Mouse (Mus musculus) monocyte, adult 2 months (primary cell): ENCODE data around the gene Smad3.

Experiments used
- DNase-seq, 2 experiments: peaks; one replicate each; pipeline ENCODE4 v3.0.0; 2022; ENCODE audit warnings: low spot score in 2 of 2, low read depth in 1 of 2

Gene Smad3

DNA sequence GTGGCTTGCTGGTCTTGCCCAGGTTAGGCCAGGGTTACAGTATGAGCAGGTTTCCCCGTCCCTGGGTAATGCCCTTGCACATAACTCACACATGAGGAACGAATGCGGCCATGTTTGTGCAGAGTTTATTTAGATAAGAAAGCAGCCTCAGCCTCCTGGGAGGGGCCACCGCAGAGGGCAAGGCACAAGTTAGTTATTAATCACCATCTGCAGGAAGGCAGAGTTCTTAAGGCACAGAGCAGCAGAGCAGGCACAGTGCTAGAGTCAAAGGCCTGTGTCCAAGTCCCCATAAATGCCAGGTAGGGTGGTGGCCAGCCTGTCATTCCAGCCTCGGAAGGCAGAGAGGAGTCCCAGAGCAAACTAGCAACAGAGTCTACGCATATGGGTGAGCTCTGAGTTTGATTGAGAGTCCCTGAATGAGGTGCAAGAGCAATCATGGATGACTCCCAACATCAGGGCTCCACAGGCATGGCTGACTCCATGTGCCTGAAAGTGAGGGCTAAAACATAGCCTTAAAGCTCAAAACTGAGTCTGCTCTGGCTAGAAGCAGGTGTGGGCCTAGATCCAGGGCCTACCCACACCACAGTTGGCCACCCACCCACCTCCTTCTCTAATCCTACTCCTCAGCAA, 17.2 kb upstream of the Smad3 start:
- DNase-seq = no peak

DNA sequence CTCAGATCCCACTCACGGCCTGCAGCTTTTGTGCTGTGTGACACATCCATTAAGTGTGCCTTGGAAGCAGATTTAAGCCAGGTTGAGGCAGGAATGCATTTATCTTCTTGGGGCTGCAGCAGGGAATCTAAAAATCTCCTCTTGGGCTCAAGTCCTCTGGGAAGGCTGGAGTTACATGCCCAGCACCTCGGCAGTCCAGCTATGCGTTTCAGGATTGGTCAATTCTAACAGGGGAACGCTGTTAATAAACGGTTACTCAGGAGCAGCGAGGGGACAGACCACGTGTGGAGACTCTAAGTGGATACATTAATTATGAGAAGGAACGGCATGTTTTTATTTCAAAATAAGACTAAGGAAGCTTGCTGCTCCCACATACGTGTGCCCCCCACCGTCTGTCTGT, 14.7 kb upstream of the Smad3 start:
- DNase-seq = no peak

GRCm38 (mm10) chr9:63771676-63772075, 13.9 kb upstream of the Smad3 start:
- DNase-seq = no peak

DNA sequence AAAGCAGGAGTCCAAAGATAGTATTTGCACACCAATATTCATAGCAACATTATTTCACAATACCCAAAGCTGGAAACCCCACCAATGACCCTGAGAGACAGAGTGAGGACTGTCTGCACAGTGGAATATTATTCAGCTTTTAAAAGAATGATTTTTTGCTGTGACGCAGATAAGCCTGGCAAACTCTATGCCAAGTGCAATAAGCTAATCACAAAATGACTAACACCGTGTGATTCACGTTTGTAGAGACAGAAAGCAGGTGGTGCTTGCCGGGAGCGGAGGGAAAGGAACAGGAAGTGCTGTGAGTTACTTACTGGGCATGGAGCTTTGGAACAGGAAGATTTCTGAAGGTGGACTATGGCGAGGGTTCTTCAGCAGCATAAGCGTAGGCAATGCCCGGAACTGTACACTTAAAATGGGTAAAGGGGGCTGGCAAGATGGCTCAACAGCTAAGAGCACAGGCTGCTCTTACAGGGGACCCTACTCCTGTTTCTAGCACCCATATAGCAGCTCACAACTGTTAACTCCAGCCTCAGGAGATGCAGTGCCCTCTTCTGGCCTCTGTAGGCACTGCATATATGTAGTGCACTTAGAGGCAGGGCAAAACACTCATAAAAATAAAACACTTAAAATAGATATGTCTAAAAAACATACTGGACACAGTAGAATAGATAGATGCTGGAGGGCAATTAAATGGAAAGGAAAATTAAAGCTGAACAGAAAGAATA, 3.7 kb upstream of the Smad3 start:
- no peak for DNase-seq

GRCm38 (mm10) chr9:63760783-63761182, 3.0 kb upstream of the Smad3 start:
- no peak for DNase-seq

DNA sequence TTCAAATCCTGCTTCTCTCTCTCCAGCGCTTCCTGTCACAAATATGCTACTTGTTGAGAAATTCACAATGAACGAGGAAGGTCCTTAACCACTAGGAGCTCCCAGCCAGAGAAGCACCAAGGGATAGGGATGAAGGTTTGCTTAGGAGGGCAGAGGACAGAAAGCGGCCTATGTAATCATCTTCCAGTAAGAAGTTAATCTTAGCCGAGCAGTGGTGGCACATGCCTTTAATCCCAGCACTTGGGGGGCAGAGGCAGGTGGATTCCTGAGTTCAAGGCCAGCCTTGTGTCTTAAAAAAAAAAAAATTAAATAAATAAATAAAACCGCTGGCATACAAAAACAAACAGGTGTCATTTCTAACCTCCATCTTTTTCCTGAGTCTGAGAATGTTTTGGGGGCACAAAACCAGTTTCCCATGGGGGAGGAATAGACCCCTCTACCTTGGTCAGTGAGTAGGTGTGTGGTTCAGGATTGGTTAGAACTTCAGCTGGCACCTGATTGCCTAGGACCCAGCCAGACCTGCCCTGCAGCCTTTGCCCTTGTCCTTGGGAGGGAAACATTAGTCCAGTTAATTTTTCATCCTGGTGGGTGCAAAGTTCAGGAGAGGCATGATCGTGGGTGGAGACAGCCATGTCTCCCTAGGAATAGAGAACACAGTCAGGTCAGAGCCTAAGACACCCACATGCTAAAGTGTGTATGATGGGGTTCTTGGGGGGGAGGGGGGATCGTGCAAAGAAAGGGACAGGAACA, 2.4 kb upstream of the Smad3 start:
- no peak for DNase-seq

GRCm38 (mm10) chr9:63758641-63759391, 1.0 kb upstream of the Smad3 start:
- no peak for DNase-seq

DNA sequence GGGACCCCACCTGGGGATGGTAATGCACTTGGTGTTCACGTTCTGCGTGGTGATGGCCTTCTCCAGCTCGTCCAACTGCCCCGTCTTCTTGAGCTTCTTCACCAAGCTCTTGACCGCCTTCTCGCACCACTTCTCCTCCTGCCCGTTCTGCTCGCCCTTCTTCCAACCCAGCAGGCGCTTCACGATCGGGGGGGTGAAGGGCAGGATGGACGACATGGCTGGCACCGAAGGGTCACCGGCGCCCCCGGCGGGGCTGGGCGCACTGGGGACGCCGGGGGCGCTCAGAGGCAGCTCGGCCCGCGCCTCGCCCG, 377 bp downstream of the Smad3 start:
- no peak for DNase-seq

GRCm38 (mm10) chr9:63756581-63757461, 973 bp downstream of the Smad3 start:
- no peak for DNase-seq

DNA sequence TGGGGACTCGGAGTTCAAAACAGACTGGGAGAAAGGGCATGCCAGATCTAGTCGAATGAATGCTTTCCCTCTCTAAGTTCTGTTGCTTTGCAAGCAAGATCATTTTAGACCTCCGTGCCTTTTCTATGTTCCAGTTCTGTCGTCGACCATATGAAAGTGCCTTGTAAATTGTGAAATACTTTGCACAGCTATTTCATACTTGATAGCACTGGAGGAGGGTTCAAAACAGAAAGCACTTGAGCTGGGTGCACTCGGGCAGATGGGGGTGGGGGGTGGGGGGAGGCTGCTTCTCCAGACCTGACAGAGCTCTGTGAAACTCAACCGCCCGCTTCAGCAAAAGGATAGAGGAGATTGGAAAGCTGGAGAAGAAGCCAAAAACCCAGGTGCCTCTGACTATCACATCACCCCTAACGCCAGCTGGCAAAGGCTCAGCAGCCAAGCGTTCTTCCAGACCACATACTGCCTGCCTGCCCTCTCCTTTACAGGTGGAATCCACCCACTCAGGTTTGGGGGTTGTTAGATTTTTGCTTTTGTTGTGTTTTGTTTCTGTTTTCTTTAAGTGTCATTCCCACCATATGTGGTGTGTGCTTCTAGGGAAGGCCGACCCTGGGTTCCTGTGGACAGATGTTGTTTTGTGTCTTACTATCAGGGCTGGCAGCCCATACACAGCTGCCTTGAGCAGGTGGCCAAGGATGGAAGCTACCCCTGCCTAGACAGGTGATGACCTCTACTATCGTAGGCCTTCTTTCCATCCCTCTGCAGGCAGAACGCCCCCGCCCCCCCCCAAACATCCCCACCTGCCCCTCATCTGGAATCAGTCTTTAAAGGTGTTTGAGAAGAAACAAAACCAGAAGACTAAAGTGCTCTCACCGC, 1.9 kb downstream of the Smad3 start:
- DNase-seq = no peak

DNA sequence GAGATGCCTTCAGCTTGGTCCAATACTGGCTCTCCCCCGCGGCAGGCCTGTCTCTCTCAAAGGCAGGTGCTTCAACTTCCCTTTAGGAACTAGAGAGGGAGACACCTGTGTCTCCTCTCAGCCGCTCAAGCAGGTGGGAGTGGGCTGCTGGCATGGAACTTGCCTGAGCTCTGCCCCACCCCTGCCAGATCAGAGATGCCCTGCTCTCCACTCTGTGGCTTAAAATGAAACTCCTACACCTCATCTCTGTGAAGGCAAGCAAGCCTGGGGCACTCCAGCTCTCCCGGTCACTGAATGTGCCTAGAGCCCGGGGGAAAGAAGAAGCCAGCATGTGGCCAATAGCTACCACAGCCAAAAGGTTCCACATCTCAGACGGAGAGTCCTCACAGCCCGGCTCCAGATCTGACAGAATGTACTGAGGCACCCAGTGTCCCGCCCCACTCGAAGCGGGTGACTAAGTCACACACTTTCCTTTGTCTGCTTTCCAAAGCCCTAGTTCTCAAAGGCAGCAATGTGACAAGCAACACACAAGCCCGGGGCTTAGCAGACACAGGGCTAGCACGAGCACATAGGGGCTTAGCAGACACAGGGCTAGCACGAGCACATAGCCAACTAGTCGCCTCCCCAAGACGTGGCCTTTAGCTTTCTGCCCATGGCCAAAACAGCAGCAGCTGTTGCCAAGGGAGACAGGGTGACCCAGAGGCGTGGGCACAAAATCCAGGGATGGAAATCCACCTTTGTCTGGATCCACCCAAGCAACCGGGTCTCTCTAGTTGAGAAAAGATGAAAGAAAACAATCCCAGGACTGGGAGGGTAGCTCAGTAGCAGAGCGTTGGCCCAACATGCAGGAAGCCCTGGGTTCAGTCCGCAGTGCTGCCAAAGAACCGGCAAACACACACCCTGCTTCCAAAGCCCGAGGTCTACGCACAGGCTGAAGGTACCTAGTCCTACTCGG, 3.0 kb downstream of the Smad3 start:
- DNase-seq = no peak

DNA sequence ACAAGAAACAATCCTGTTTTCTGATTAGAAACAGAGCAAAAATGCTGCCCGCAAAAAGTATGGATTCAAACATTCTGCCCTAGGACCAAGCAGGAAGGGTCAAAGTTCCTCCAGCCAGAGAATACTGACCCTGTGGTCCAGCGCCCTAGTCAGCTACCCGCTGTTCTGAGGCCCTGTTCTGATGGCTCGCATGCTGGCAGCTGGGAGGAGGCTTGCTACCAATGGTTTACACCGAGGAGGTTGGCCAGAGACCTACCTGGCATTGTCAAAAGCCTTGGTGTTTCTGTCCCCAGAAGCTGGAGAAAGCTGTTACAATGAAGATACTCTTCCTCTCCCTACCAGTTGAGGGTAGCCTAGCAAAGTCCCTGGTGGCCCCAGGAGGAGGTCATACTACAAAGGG, 3.8 kb downstream of the Smad3 start:
- DNase-seq = no peak

DNA sequence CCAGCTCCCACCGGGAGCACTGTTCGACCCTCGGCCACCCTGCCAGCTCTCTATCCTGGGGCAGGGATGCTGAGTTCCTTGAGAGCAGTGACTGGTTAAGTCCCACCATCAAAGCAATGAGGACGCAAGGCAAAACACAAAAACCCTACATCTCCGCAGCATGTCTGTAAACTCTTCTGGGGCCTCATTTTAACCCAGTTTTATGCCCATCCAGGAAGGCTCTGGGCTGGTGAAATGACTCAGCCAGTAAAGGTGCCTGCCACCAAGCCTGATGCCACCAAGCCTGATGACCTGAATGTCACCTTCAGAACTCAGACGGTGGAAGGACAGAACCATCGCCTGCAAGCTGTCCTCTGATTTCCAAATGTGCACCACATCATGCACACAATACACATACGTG, 4.4 kb downstream of the Smad3 start:
- no peak for DNase-seq

DNA sequence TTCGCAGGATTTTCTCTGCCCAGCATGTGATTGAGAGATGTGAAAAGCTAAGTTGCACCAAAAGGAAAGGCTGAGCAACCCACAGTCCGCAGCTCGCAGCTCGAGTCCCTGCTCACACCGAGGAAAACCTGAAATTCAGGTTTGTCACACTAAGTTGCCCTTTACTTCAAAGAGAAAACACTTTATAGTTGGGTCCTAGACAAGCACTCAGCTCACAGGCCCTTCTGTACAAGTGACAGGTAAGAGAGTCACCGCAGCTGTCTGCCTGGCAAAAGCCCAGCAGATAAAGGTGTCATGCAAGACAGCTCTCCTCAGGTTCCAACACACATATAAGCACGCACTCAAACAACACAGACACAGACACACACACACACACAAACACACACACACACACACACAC, 5.2 kb downstream of the Smad3 start:
- no peak for DNase-seq

DNA sequence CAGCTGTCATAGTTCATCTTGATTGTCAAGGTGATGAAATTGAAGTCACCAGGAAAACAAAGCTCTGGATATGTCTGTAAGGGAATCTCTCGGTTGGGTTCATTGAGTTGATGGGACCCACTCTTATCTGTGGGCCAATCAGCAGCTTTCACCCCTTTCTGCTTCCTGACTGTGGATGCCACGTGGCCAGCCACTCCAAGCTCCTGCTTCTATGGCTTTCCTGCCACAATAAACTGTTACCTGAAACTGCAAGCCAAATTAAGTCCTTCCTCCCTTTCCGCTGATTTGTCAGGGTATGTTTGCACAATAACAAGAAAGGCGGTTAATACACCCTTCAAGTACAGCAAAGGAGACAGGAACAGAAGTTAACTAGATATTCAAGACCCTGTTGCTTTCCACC, 6.5 kb downstream of the Smad3 start:
- no peak for DNase-seq

GRCm38 (mm10) chr9:63750360-63750974, 7.3 kb downstream of the Smad3 start:
- no peak for DNase-seq

DNA sequence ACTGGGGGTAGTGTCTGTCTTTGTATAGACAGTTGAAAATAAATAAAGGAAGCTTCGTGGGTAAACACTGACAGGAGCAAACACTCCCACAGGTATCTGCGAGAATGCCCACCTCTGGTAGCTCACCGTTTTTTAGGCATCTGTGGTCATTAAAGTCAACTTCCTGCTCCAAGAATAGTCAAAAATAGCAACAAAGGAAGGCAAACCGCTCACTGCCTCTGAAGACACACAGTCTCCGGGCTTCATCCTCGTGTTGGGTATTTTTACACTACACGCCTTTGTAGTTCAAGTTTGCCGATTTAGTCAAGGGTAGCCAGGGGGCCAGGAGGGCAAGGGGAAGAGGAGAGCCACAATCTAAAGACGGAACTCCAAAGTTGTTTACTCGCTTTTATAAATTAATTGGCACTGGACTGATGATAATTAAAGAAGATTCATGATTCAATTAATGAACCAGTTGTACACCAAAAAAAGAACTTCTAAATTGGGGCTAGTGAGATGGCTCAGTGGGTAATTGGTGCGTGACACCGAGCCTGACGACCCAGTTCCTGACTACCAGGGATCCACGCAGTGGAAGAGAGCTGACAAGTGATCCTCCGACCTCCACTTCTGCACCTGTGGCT, 8.4 kb downstream of the Smad3 start:
- DNase-seq = no peak
